ENCODE assay signal across 8 mouse cellular contexts in the genomic region with DNA sequence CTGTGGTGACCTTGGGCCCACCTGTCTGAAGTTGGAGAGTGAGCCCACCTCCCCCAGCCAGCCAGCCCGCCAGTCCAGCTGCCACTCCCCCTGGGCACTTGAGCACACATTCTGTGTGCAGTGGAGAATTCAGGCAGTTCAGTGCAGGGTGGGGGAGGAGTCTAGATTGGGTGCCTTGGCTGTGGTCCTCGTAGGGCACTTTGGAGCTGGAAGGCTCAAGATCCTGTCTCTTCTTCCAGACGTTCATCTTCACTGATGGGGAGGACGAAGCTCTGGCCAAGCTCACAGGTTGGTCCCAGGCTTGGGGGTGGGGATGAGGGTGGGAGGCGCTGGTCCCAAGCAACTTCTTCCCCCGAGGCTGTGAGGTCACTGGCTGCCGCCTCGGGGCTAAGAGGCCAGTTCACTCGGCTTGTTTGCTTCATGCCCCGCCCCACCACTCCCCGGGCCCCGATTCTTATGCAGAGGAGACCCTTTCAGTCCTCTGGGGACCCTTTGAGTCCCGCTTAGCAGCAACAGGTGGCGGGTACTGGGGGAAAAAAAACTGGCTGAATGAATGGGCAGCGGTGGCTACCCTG. TPM values are rescaled to one million over a fixed set of nuclear protein-coding genes. Genes with fewer than 3 reads are reported as not detected.
DNase-seq lines count a peak whose midpoint lies in the region; ATAC-seq and TF ChIP-seq lines count a peak whose summit lies in the region.

No protein-coding gene starts in this region.

- WGBS in liver, adult 2 months: 17% methylated on average over 15 of the region's 15 CpGs
- 16% methylated on average over 15 of the region's 15 CpGs for WGBS in embryonic facial prominence, embryonic 13.5 days
- 16% methylated on average over 15 of the region's 15 CpGs for WGBS in limb, embryonic 12.5 days
- 17% methylated on average over 15 of the region's 15 CpGs for WGBS in neural tube, embryonic 11.5 days

- TF ChIP-seq CTCF in liver, adult 2 months (IDR thresholded peaks at IDR 0.05; ENCODE audit: low read depth, low read length): no peak

- peak overlapping the region; percentile 83 for H3K4me2 ChIP-seq in embryonic facial prominence, embryonic 13.5 days
- peak overlapping the region; percentile 84 for H3K4me2 ChIP-seq in limb, embryonic 12.5 days
- H3K4me2 ChIP-seq in neural tube, embryonic 11.5 days (ENCODE audit: low read depth): peak overlapping the region; percentile 81

- no peaks in the 10 kb centered on the region for H3K9me3 ChIP-seq in embryonic facial prominence, embryonic 13.5 days
- no peaks in the 10 kb centered on the region for H3K9me3 ChIP-seq in limb, embryonic 12.5 days
- H3K9me3 ChIP-seq in neural tube, embryonic 11.5 days (ENCODE audit: control insufficient read depth, low read length): no peaks in the 10 kb centered on the region

- peak overlapping the region; percentile 53; the same call in 1 of the 2 replicates for H3K4me3 ChIP-seq in liver, adult 2 months (ENCODE audit: insufficient read depth, low read depth, low read length)
- H3K4me3 ChIP-seq in embryonic facial prominence, embryonic 13.5 days: peak overlapping the region; percentile 60
- peak overlapping the region; percentile 53; the same call in 1 of the 2 replicates for H3K4me3 ChIP-seq in limb, embryonic 12.5 days (replicated peaks)
- peak overlapping the region; percentile 68 for H3K4me3 ChIP-seq in neural tube, embryonic 11.5 days (ENCODE audit: low read depth, low read length)

- no peak overlapping the region for H3K27ac ChIP-seq in liver, adult 2 months (replicated peaks; ENCODE audit: insufficient read depth, low read depth, low read length)
- peak overlapping the region; percentile 90 for H3K27ac ChIP-seq in embryonic facial prominence, embryonic 13.5 days
- peak overlapping the region; percentile 75; the same call in 1 of the 2 replicates for H3K27ac ChIP-seq in limb, embryonic 12.5 days
- peak overlapping the region; percentile 98 for H3K27ac ChIP-seq in neural tube, embryonic 11.5 days (ENCODE audit: low read depth, low read length)

- TF ChIP-seq POLR2A in liver, adult 2 months (IDR thresholded peaks at IDR 0.05; ENCODE audit: extremely low read depth, insufficient read depth, low read length): no peak

- no peaks in the 10 kb centered on the region for H3K36me3 ChIP-seq in liver, adult 2 months (ENCODE audit: control insufficient read depth, insufficient read depth, low read length)
- peaks cover 31% of the 10 kb centered on the region for H3K36me3 ChIP-seq in embryonic facial prominence, embryonic 13.5 days
- peaks cover 7% of the 10 kb centered on the region; the same call in 1 of the 2 replicates for H3K36me3 ChIP-seq in limb, embryonic 12.5 days
- H3K36me3 ChIP-seq in neural tube, embryonic 11.5 days (ENCODE audit: control insufficient read depth, insufficient read depth, low read length): peaks cover 2% of the 10 kb centered on the region

- no peak for DNase-seq in liver, adult 2 months (ENCODE audit: extremely low read depth, low read depth, low spot score)
- no peak for DNase-seq in liver
- DNase-seq in neural tube, embryonic 11.5 days (ENCODE audit: low spot score): peak; percentile 74
- no peak for DNase-seq in right cerebral cortex, postnatal 4 days
- no peak for DNase-seq in cerebellum, adult 18-20 months
- DNase-seq in layer of hippocampus, adult 8-10 months (ENCODE audit: low spot score in 2 of 2): no peak

- H3K27me3 ChIP-seq in liver, adult 2 months (ENCODE audit: control insufficient read depth, insufficient read depth, low read length): no peaks in the 10 kb centered on the region
- H3K27me3 ChIP-seq in embryonic facial prominence, embryonic 13.5 days: peaks cover 57% of the 10 kb centered on the region
- peaks cover 65% of the 10 kb centered on the region for H3K27me3 ChIP-seq in limb, embryonic 12.5 days
- H3K27me3 ChIP-seq in neural tube, embryonic 11.5 days (ENCODE audit: control insufficient read depth, insufficient read depth, low read length): no peaks in the 10 kb centered on the region

- no peaks in the 10 kb centered on the region for H3K4me1 ChIP-seq in liver, adult 2 months (ENCODE audit: control insufficient read depth, insufficient read depth, low read length)
- peaks cover 62% of the 10 kb centered on the region for H3K4me1 ChIP-seq in embryonic facial prominence, embryonic 13.5 days
- H3K4me1 ChIP-seq in limb, embryonic 12.5 days (replicated peaks): peaks cover 65% of the 10 kb centered on the region
- peaks cover 36% of the 10 kb centered on the region for H3K4me1 ChIP-seq in neural tube, embryonic 11.5 days (ENCODE audit: control insufficient read depth, insufficient read depth, low read length)

- no peak for ATAC-seq in embryonic facial prominence, embryonic 13.5 days (ENCODE audit: insufficient number of reproducible peaks, insufficient read depth, low FRiP score, low TSS enrichment, low read depth)
- no peak for ATAC-seq in limb, embryonic 12.5 days (ENCODE audit: insufficient number of reproducible peaks, insufficient read depth, low FRiP score, low TSS enrichment, low read depth)
- peak; percentile 18 for ATAC-seq in neural tube, embryonic 11.5 days (ENCODE audit: insufficient read depth, low FRiP score, low TSS enrichment)

- no peak overlapping the region for H3K9ac ChIP-seq in liver, adult 2 months (ENCODE audit: low read depth, low read length)
- peak overlapping the region; percentile 72 for H3K9ac ChIP-seq in embryonic facial prominence, embryonic 13.5 days
- H3K9ac ChIP-seq in limb, embryonic 12.5 days (replicated peaks): peak overlapping the region; percentile 51
- peak overlapping the region; percentile 85 for H3K9ac ChIP-seq in neural tube, embryonic 11.5 days (ENCODE audit: low read length)

- no peaks in the 10 kb centered on the region for H3K79me2 ChIP-seq in liver, adult 2 months (ENCODE audit: control insufficient read depth, insufficient read depth, low read length)

RNA-seq across cellular contexts. Expression of a gene that starts 4.6 kb away (rescaled TPM):
- total RNA-seq in liver, adult 2 months (2014; rRNA removed): 4.2 and 5.5 TPM in 2 replicates
- 9.2 and 9.5 TPM in 2 replicates for polyA plus RNA-seq in liver, adult 2 months (2012; rRNA removed)
- polyA plus RNA-seq in embryonic facial prominence, embryonic 13.5 days (2015; fragmentation: Nextera tagmentation; extraction: Ambion mirVana): 20.6 and 21.8 TPM in 2 replicates
- 10.3 and 10.8 TPM in 2 replicates for polyA plus RNA-seq in limb, embryonic 12.5 days (2016; fragmentation: Nextera tagmentation; extraction: Ambion mirVana)
- 35.4 and 37.5 TPM in 2 replicates for polyA plus RNA-seq in neural tube, embryonic 11.5 days (2014; fragmentation: Nextera tagmentation; extraction: Ambion mirVana)
- total RNA-seq in layer of hippocampus, adult 8-10 months (2022): 10 to 100 TPM; 18.1 to 25.0 (median 22.8) TPM

RNA-seq across cellular contexts. Expression of a gene that starts 37.1 kb away (rescaled TPM):
- total RNA-seq in liver, adult 2 months (2014; rRNA removed): 1.9 and 2.7 TPM in 2 replicates
- 7.1 and 8.6 TPM in 2 replicates for polyA plus RNA-seq in liver, adult 2 months (2012; rRNA removed)
- polyA plus RNA-seq in embryonic facial prominence, embryonic 13.5 days (2015; fragmentation: Nextera tagmentation; extraction: Ambion mirVana): 45.0 and 47.6 TPM in 2 replicates
- 48.8 and 58.0 TPM in 2 replicates for polyA plus RNA-seq in limb, embryonic 12.5 days (2016; fragmentation: Nextera tagmentation; extraction: Ambion mirVana)
- polyA plus RNA-seq in neural tube, embryonic 11.5 days (2014; fragmentation: Nextera tagmentation; extraction: Ambion mirVana): 61.0 and 65.0 TPM in 2 replicates
- 100 to 1,000 TPM; 160 to 168 (median 167) TPM for total RNA-seq in layer of hippocampus, adult 8-10 months (2022)

RNA-seq across cellular contexts. Expression of a gene that starts 46.8 kb away (rescaled TPM):
- not detected in 2 replicates for total RNA-seq in liver, adult 2 months (2014; rRNA removed)
- polyA plus RNA-seq in liver, adult 2 months (2012; rRNA removed): not detected in 2 replicates
- not detected in 2 replicates for polyA plus RNA-seq in embryonic facial prominence, embryonic 13.5 days (2015; fragmentation: Nextera tagmentation; extraction: Ambion mirVana)
- polyA plus RNA-seq in limb, embryonic 12.5 days (2016; fragmentation: Nextera tagmentation; extraction: Ambion mirVana): 0.36 TPM in 1 of 2 replicates, not detected in the other
- polyA plus RNA-seq in neural tube, embryonic 11.5 days (2014; fragmentation: Nextera tagmentation; extraction: Ambion mirVana): not detected in 2 replicates
- total RNA-seq in layer of hippocampus, adult 8-10 months (2022): under 1 TPM in 2 of 4 experiments, not detected in 2; 0.67 to 0.80 TPM
